Mouse (Mus musculus) lung, postnatal 0 days (tissue): ENCODE measurements around the gene Sipa1l2.

Source experiments
- CTCF ChIP-seq: IDR thresholded peaks from 2 replicates; pipeline ENCODE4 v1.5.1; 2016; ENCODE audit warnings: antibody characterized with exemption, mild to moderate bottlenecking
- EP300 ChIP-seq: IDR thresholded peaks from 2 replicates; pipeline ENCODE4 v1.6.1; 2016; ENCODE audit warnings: antibody characterized with exemption, mild to moderate bottlenecking, control low read depth

DNA sequence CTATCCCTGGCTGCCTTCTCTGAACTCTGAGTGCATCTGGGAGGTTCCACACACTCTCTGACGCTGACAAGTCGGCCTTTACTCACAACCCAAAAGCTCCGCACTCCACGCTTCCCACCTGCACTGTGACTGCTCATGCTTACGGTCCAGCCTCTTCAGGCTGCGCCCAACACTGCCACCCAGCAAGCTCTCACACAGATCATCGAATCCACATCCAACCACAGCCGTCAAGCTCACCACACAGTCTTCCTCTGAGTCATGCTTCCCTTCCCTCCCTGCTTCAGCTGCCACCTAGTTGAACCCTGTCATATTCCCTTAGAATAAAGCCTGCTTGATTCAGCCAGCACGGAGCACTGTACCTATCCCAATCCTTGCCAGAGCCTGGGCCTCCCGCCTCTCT lies 71.1 kb downstream of the Sipa1l2 start:
- TF ChIP-seq CTCF (no peak), EP300 (no peak)
